Mouse (Mus musculus) hindbrain, postnatal 0 days (tissue): ENCODE data around the gene Spint2. TPM values are rescaled to one million over a fixed set of nuclear protein-coding genes. Genes with fewer than 3 reads are reported as not detected.

Experiments
- ATAC-seq: fragments of 200-750 bp; cut with Nextera tagmentation; 2 replicates; pipeline ENCODE4 v1.8.0; 2017; ENCODE audit warnings: mild to moderate bottlenecking, moderate TSS enrichment, moderate library complexity
- DNase-seq: peaks from one replicate; pipeline ENCODE4 v3.0.0-alpha.2; 2015; ENCODE audit warnings: low spot score
- H3K27ac ChIP-seq: fragments of 300-500 bp; sonication (generic); 2 replicates; pipeline ENCODE4 v1.5.1; 2014; ENCODE audit warnings: mild to moderate bottlenecking
- H3K27me3 ChIP-seq: fragments of 300-500 bp; sonication (generic); 2 replicates; pipeline ENCODE4 v1.6.1; 2014; ENCODE audit warnings: low read length, mixed read lengths; ENCODE audit not compliant: insufficient read depth
- H3K36me3 ChIP-seq: fragments of 300-500 bp; sonication (generic); 2 replicates; pipeline ENCODE4 v1.6.1; 2014; ENCODE audit warnings: low read length, mixed read lengths; ENCODE audit not compliant: insufficient read depth
- H3K4me1 ChIP-seq: fragments of 300-500 bp; sonication (generic); 2 replicates; pipeline ENCODE4 v1.6.1; 2014; ENCODE audit warnings: antibody characterized with exemption, low read length, mixed read lengths; ENCODE audit not compliant: insufficient read depth
- H3K4me2 ChIP-seq: fragments of 300-500 bp; sonication (generic); 2 replicates; pipeline ENCODE4 v1.6.1; 2014; ENCODE audit warnings: low read depth, mild to moderate bottlenecking, low read length, moderate library complexity, mixed read lengths
- H3K4me3 ChIP-seq: fragments of 300-500 bp; sonication (generic); 2 replicates; pipeline ENCODE4 v1.5.1; 2014; ENCODE audit warnings: low read length
- H3K9ac ChIP-seq: fragments of 300-500 bp; sonication (generic); replicated peaks from 2 replicates; pipeline ENCODE4 v1.6.1; 2014; ENCODE audit warnings: mild to moderate bottlenecking, low read length, moderate library complexity, mixed read lengths
- H3K9me3 ChIP-seq: fragments of 300-500 bp; sonication (generic); 2 replicates; pipeline ENCODE4 v1.6.1; 2016; ENCODE audit warnings: low read length, mixed read lengths
- CTCF ChIP-seq: IDR thresholded peaks from 2 replicates; pipeline ENCODE4 v1.5.1; 2016; ENCODE audit warnings: antibody characterized with exemption, control low read depth, low read depth
- WGBS: fragments of 180-500 bp; shearing (Covaris S2); extraction: QIAGEN DNeasy Blood & Tissue Kit; methylation state at CpG from one replicate; pipeline ENCODE4 v1.1.7; 2014; 5-methylcytosine and 5-hydroxymethylcytosine counted together
- polyA plus RNA-seq: library from polyadenylated mRNA; unstranded; fragments of >200 nt; fragmentation: Nextera tagmentation; extraction: Ambion mirVana; gene quantifications from 2 replicates; pipeline ENCODE4 v1.2.1, GENCODE M21; 2015
- total RNA-seq: library from RNA; depleted of rRNA; stranded (reverse); fragments of >200 nt; gene quantifications from 2 replicates; pipeline ENCODE4 v1.2.3, GENCODE M21; 2014

The Spint2 gene
- total and polyA plus RNA-seq, 2 experiments from 2014 or later, result 38.6 to 133 TPM

DNA sequence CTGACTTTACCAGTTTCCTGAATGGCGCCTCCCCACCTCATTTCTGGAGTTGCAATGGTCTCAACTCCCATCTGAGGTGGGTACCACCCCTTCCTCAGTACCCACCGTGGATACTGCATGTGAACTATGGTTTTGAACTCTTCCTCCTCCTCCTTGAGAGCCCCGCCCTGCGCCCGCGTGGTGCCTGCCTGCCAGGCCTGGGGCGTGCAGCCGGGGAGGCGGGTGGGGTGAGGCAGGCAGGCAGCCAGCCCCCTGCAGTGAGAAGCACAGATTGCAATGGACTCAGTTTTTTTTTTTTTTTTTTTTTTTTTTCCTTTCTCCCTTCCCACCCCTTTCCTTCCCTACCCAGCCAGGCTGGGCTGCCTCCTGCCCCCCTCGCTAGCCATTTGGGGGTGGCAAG, 35.3 kb upstream of the Spint2 start:
- no peak overlapping the region for H3K4me3 ChIP-seq
- H3K9ac ChIP-seq, result peak overlapping the region; percentile 17
- ATAC-seq (peak; percentile 10), DNase-seq (peak; percentile 75)
- TF ChIP-seq CTCF, result no peak; the same call in 1 of the 2 replicates
- no peaks in the 10 kb centered on the region for H3K9me3 ChIP-seq
- no peaks in the 10 kb centered on the region for H3K36me3 ChIP-seq
- no peaks in the 10 kb centered on the region for H3K27me3 ChIP-seq
- peak overlapping the region; percentile 86 for H3K27ac ChIP-seq
- H3K4me2 ChIP-seq, result 0 out of 2 replicates have a peak overlapping the region, but pooled peaks have one; percentile 10
- peaks cover 55% of the 10 kb centered on the region for H3K4me1 ChIP-seq
- 1% methylated on average over 10 of the region's 10 CpGs for WGBS

DNA sequence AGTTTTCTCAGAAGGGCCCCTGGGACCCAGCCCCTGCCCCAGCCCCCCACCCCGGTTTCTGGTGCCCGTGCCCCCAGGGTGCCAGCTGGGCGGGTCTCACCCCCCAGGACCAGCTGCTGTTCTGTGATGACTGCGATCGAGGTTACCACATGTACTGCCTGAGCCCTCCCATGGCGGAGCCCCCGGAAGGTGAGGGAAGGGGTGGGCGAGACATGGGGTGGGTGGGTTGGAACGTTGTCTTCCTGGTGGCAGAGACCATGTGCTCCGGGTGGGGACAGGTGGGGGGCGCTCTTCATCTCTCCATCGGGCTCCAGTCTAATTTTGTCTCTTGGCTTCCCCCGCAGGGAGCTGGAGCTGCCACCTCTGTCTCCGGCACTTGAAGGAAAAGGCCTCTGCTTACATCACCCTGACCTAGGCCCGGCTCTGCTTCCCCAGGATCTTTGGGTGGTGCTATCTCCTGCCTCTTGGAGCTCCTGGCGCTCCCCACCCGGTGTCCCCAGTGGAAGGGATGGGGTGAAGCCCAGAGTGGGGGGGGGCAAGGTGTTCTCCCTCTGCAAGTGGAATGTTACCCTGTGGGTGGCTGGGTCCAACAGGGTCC, 34.5 kb upstream of the Spint2 start:
- no peak overlapping the region for H3K4me3 ChIP-seq
- peaks cover 55% of the 10 kb centered on the region for H3K4me1 ChIP-seq
- no peaks in the 10 kb centered on the region for H3K9me3 ChIP-seq
- WGBS, result 40% methylated on average over 17 of the region's 17 CpGs
- no peak for ATAC-seq
- H3K36me3 ChIP-seq, result no peaks in the 10 kb centered on the region
- no peak for TF ChIP-seq CTCF
- H3K27me3 ChIP-seq, result no peaks in the 10 kb centered on the region
- peak overlapping the region; percentile 86 for H3K27ac ChIP-seq
- H3K4me2 ChIP-seq, result no peak overlapping the region
- peak overlapping the region; percentile 17; the same call in 1 of the 2 replicates for H3K9ac ChIP-seq
- no peak for DNase-seq

DNA sequence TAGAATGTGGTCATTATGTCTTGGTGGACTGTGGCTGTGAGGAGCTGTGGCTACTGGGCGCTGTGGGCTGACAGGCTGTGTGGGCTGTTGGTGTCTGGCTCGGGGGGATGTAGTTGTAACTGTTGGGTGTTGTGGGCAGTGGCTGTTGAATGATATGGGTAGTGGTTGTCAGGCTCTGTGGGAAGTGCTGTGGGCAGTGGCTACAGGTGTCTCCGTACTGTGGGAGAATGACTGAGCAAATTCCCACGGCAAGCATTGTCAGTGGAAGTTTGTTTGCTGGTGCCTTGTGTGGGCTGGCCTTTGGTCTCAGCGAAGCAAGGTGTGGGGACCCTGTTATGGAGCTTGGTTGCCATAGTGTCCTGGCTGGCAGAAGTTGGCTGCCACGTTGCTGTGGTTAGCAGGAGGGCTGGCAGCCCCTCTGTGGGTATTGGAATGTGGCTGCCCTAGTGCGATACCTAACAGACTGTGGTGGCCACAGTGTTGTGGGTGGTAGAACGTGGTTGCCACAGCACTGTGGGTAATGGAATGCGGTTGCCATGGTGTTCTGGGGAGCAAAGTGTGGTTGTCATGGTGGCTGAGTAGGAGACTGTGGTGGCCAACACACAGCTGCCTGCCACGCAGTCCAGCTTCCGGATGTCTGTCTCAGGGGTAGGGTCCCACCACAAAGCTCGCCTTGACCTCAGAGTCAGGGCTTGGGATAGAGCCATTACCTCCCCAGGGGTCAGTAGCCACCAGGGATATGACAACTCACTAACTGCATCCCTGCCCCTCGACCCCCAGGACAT, 33.3 kb upstream of the Spint2 start:
- Histone ChIP-seq H3K4me2 (peak overlapping the region; percentile 8; the same call in 1 of the 2 replicates), H3K27me3 (no peaks in the 10 kb centered on the region), H3K36me3 (no peaks in the 10 kb centered on the region), H3K27ac (peak overlapping the region; percentile 86; the same call in 1 of the 2 replicates), H3K4me3 (no peak overlapping the region), H3K9ac (no peak overlapping the region), H3K9me3 (no peaks in the 10 kb centered on the region), H3K4me1 (peaks cover 55% of the 10 kb centered on the region)
- ATAC-seq (peak; percentile 60), DNase-seq (peak; percentile 74)
- TF ChIP-seq CTCF, result no peak
- WGBS, result 32% methylated on average over 13 of the region's 13 CpGs

DNA sequence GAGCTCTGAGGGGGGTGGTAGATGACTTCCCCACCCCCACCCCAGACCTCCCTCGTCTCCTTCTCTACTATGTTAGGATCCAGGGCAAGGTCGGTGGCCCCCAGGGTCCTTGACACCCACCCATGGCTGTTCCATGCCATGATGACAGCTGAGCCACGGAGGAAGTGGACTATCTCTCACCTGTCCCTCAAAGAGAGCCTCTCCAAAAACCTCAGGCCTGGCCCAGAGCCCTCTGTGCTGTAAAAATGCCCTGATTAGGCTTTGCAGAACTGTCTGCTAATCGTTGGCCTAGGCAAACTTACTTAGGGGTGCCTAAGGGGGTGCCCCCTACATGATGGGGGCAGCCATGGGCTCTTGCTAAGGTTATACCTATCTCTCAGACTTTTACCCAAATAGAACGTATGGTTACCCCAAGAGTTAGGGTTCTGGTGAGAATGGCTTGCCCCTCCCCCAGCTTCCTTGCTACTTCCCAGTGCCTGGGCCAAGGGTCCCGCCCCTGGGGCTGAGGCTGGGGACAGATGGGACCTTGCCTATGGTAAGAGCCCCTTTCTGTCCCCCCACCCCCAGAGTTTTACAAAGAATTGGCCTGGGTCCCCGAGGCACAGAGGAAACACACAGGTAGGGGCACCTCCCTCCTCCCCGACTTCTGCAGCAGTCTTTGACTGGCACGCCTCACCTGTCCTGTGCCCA, 32.0 kb upstream of the Spint2 start:
- Histone ChIP-seq H3K9ac (no peak overlapping the region), H3K36me3 (no peaks in the 10 kb centered on the region), H3K4me3 (no peak overlapping the region), H3K4me1 (peaks cover 49% of the 10 kb centered on the region), H3K27ac (peak overlapping the region; percentile 22; the same call in 1 of the 2 replicates), H3K27me3 (no peaks in the 10 kb centered on the region), H3K9me3 (no peaks in the 10 kb centered on the region), H3K4me2 (no peak overlapping the region)
- WGBS, result 44% methylated on average over 9 of the region's 9 CpGs
- no peak for DNase-seq
- TF ChIP-seq CTCF, result no peak
- no peak for ATAC-seq

DNA sequence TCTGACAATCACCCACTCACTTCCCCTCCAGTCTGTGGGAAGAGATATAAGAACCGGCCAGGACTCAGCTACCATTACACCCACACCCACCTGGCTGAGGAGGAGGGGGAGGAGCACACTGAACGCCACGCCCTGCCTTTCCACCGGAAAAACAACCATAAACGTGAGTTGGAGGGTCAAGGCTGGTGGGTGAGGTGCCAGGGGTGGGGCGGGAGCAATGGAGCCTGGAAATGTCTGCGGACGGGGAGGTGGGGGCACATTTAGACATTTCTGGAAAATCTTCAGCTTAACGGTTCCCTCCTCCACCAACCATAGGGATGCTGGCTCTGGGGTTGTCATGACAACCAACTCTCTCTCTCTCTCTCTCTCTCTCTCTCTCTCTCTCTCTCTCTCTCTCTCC, 31.3 kb upstream of the Spint2 start:
- Histone ChIP-seq H3K9ac (0 out of 2 replicates have a peak overlapping the region, but pooled peaks have one; percentile 2), H3K27ac (peak overlapping the region; percentile 45; the same call in 1 of the 2 replicates), H3K36me3 (no peaks in the 10 kb centered on the region), H3K4me2 (peak overlapping the region; percentile 34; the same call in 1 of the 2 replicates), H3K4me3 (no peak overlapping the region), H3K9me3 (no peaks in the 10 kb centered on the region), H3K4me1 (peaks cover 42% of the 10 kb centered on the region), H3K27me3 (no peaks in the 10 kb centered on the region)
- 21% methylated on average over 9 of the region's 9 CpGs for WGBS
- ATAC-seq (no peak), DNase-seq (peak; percentile 68)
- TF ChIP-seq CTCF, result no peak

DNA sequence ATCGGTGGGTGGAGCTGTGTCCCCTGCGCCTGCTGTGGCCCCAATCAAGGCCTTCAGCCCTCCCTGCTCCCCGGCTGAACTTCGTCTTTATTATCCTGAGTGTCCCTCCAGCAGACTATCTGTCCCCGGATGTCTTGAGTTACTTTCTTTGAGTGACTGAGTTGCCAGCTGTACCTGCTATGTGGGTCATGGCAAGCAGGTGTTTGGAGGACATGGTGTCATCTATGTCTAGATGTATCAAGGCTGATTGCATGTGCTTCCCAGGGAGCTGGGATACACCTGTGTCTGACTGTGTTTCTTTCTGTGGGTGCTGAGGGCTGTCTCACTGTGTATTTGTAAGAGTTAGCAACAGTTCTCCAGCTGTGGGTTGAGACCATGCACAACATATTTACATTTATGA, 28.0 kb upstream of the Spint2 start:
- ATAC-seq, result no peak
- DNase-seq, result no peak
- H3K27me3 ChIP-seq, result no peaks in the 10 kb centered on the region
- peak overlapping the region; percentile 13; the same call in 1 of the 2 replicates for H3K27ac ChIP-seq
- no peaks in the 10 kb centered on the region for H3K9me3 ChIP-seq
- H3K4me3 ChIP-seq, result peak overlapping the region; percentile 70
- H3K4me2 ChIP-seq, result peak overlapping the region; percentile 69
- WGBS, result 9% methylated on average over 5 of the region's 5 CpGs
- peak overlapping the region; percentile 72 for H3K9ac ChIP-seq
- TF ChIP-seq CTCF, result no peak
- H3K4me1 ChIP-seq, result peaks cover 21% of the 10 kb centered on the region; the same call in 1 of the 2 replicates
- H3K36me3 ChIP-seq, result no peaks in the 10 kb centered on the region
